Mouse (Mus musculus) kidney, adult 2 months (tissue): Measurements from ENCODE around the gene Ms4a14. TPM values are rescaled to one million over a fixed set of nuclear protein-coding genes. Genes with fewer than 3 reads are reported as not detected.
"Not testable (repeated sequence)": the region's sequence is repeated elsewhere in the genome, so short reads cannot be mapped to it uniquely, and the experiment has no call there.

Source experiments
- DNase-seq: peaks from one replicate; pipeline ENCODE4 v3.0.0; 2021
- H3K27ac ChIP-seq: fragments of 200-500 bp; 2 replicates; pipeline ENCODE4 v1.5.1; 2012; ENCODE audit warnings: low read depth, low read length, control low read depth, inconsistent platforms; ENCODE audit not compliant: insufficient read depth
- H3K27me3 ChIP-seq: fragments of 200-500 bp; replicated peaks from 2 replicates; pipeline ENCODE4 v1.6.1; 2012; ENCODE audit warnings: mild to moderate bottlenecking, moderate library complexity, low read length, inconsistent platforms; ENCODE audit not compliant: control insufficient read depth, insufficient read depth
- H3K36me3 ChIP-seq: fragments of 200-500 bp; 2 replicates; pipeline ENCODE4 v1.6.1; 2012; ENCODE audit warnings: mild to moderate bottlenecking, moderate library complexity, low read length, inconsistent platforms; ENCODE audit not compliant: control insufficient read depth, insufficient read depth
- H3K4me1 ChIP-seq: fragments of 200-500 bp; 2 replicates; pipeline ENCODE4 v1.6.1; 2011; ENCODE audit warnings: low read length; ENCODE audit not compliant: control insufficient read depth, insufficient read depth
- H3K4me3 ChIP-seq: fragments of 200-500 bp; 2 replicates; pipeline ENCODE4 v1.5.1; 2011; ENCODE audit warnings: mild to moderate bottlenecking, low read depth, low read length, control low read depth; ENCODE audit not compliant: insufficient read depth
- CTCF ChIP-seq: fragments of 200-500 bp; conservative IDR thresholded peaks from 2 replicates; pipeline ENCODE4 v1.5.1; 2011; ENCODE audit warnings: low read depth, mild to moderate bottlenecking, control low read depth, low read length, moderate library complexity, mixed read lengths; ENCODE audit not compliant: insufficient read depth, insufficient read length
- POLR2A ChIP-seq: fragments of 200-500 bp; IDR thresholded peaks from one replicate; pipeline ENCODE4 v1.6.1; 2011; ENCODE audit warnings: low read depth, low read length, control low read depth
- WGBS: fragments of 180-500 bp; shearing (Covaris S2); methylation state at CpG from one replicate; pipeline ENCODE4 v1.1.7; 2018; 5-methylcytosine and 5-hydroxymethylcytosine counted together
- polyA plus RNA-seq: library from polyadenylated mRNA; depleted of rRNA; stranded (reverse); fragments of >200 nt; gene quantifications from 2 replicates; pipeline ENCODE4 v1.2.3, GENCODE M21; 2012; rRNA removed

The Ms4a14 gene
- polyA plus RNA-seq, 1 experiment, result 0.08 TPM

GRCm38 (mm10) chr19:11263549-11263948, 50.7 kb downstream of the Ms4a14 start:
- Histone ChIP-seq H3K36me3 (no peaks in the 10 kb centered on the region), H3K27ac (no peak overlapping the region), H3K4me3 (no peak overlapping the region), H3K4me1 (no peaks in the 10 kb centered on the region), H3K27me3 (no peaks in the 10 kb centered on the region; the same call in 1 of the 2 replicates)
- TF ChIP-seq CTCF (no peak), POLR2A (no peak)
- no peak for DNase-seq
- WGBS, result 68% methylated on average over 3 of the region's 3 CpGs

GRCm38 (mm10) chr19:11262932-11263331, 51.3 kb downstream of the Ms4a14 start:
- DNase-seq, H3K36me3 ChIP-seq: not testable (repeated sequence)

GRCm38 (mm10) chr19:11261522-11261921, 52.7 kb downstream of the Ms4a14 start:
- no peak for DNase-seq
- Histone ChIP-seq H3K27me3 (no peaks in the 10 kb centered on the region; the same call in 1 of the 2 replicates), H3K36me3 (no peaks in the 10 kb centered on the region), H3K4me3 (no peak overlapping the region), H3K27ac (no peak overlapping the region), H3K4me1 (no peaks in the 10 kb centered on the region)
- TF ChIP-seq CTCF (no peak), POLR2A (no peak)
- 78% methylated on average over 2 of the region's 2 CpGs for WGBS

More at GRCm38 (mm10) chr19:11262932-11263331, 51.3 kb downstream of the Ms4a14 start:
- not testable (repeated sequence) for H3K27ac ChIP-seq, H3K4me1 ChIP-seq, H3K4me3 ChIP-seq, H3K27me3 ChIP-seq
- WGBS, result 69% methylated on average over 4 of the region's 4 CpGs

Other genes starting within 250 kb of the Ms4a14 start
- 0.43 and 0.86 TPM in 2 replicates for gene Ms4a8a, start 233.4 kb downstream of the Ms4a14 start, polyA plus RNA-seq
- 0.10 TPM in 1 of 2 replicates, not detected in the other for gene 1700017D01Rik, start 183.6 kb downstream of the Ms4a14 start, polyA plus RNA-seq
- gene 1700025F22Rik, start 149.1 kb downstream of the Ms4a14 start, polyA plus RNA-seq, result not detected in 2 replicates
- gene Ms4a13, start 117.7 kb downstream of the Ms4a14 start, polyA plus RNA-seq, result not detected in 2 replicates
- gene Ms4a12, start 82.0 kb downstream of the Ms4a14 start, polyA plus RNA-seq, result not detected in 2 replicates
- 0.07 and 1.9 TPM in 2 replicates for gene Ms4a1, start 48.2 kb downstream of the Ms4a14 start, polyA plus RNA-seq
- gene Ms4a5, start 30.6 kb downstream of the Ms4a14 start, polyA plus RNA-seq, result not detected in 2 replicates
- 1.2 and 2.0 TPM in 2 replicates for gene Ms4a7, start 21.7 kb upstream of the Ms4a14 start, polyA plus RNA-seq
- gene Ms4a4a, start 61.1 kb upstream of the Ms4a14 start, polyA plus RNA-seq, result 0.09 TPM in 1 of 2 replicates, not detected in the other
- 0.24 and 1.7 TPM in 2 replicates for gene Ms4a4c, start 90.3 kb upstream of the Ms4a14 start, polyA plus RNA-seq
- 1.4 and 12.3 TPM in 2 replicates for gene Ms4a4b, start 129.1 kb upstream of the Ms4a14 start, polyA plus RNA-seq
- gene Ms4a6c, start 154.9 kb upstream of the Ms4a14 start, polyA plus RNA-seq, result 1.7 and 3.0 TPM in 2 replicates
- gene Gm8369, start 171.5 kb upstream of the Ms4a14 start, polyA plus RNA-seq, result 0.18 and 3.0 TPM in 2 replicates
- gene Ms4a6b, start 202.1 kb upstream of the Ms4a14 start, polyA plus RNA-seq, result 1.3 and 6.8 TPM in 2 replicates
- 2.5 and 2.8 TPM in 2 replicates for gene Ms4a4d, start 222.3 kb upstream of the Ms4a14 start, polyA plus RNA-seq